Mouse (Mus musculus) liver, embryonic 16.5 days (tissue): Measurements from ENCODE around the gene Scn4a. TPM values are rescaled to one million over a fixed set of nuclear protein-coding genes. Genes with fewer than 3 reads are reported as not detected.

Experiments
- ATAC-seq: fragments of 200-750 bp; cut with Nextera tagmentation; 2 replicates; pipeline ENCODE4 v1.8.0; 2017; ENCODE audit warnings: low read depth, mild to moderate bottlenecking, moderate number of reproducible peaks, moderate library complexity
- H3K27ac ChIP-seq: fragments of 300-500 bp; sonication (generic); 2 replicates; pipeline ENCODE4 v1.5.1; 2014; ENCODE audit warnings: mild to moderate bottlenecking, low read length
- H3K27me3 ChIP-seq: fragments of 300-500 bp; sonication (generic); 2 replicates; pipeline ENCODE4 v1.6.1; 2014; ENCODE audit warnings: low read depth, low read length, mixed read lengths; ENCODE audit not compliant: control insufficient read depth, insufficient read depth
- H3K36me3 ChIP-seq: fragments of 300-500 bp; sonication (generic); 2 replicates; pipeline ENCODE4 v1.6.1; 2014; ENCODE audit warnings: mild to moderate bottlenecking; ENCODE audit not compliant: control insufficient read depth, insufficient read depth
- H3K4me1 ChIP-seq: fragments of 300-500 bp; sonication (generic); 2 replicates; pipeline ENCODE4 v1.6.1; 2014; ENCODE audit warnings: low read depth, low read length, mixed read lengths; ENCODE audit not compliant: control insufficient read depth
- H3K4me2 ChIP-seq: fragments of 300-500 bp; sonication (generic); 2 replicates; pipeline ENCODE4 v1.6.1; 2014; ENCODE audit warnings: low read depth, low read length, mixed read lengths
- H3K4me3 ChIP-seq: fragments of 300-500 bp; sonication (generic); 2 replicates; pipeline ENCODE4 v1.5.1; 2014; ENCODE audit warnings: low read depth, mild to moderate bottlenecking, low read length
- H3K9ac ChIP-seq: fragments of 300-500 bp; sonication (generic); 2 replicates; pipeline ENCODE4 v1.6.1; 2014; ENCODE audit warnings: low read depth, low read length
- H3K9me3 ChIP-seq: fragments of 300-500 bp; sonication (generic); replicated peaks from 2 replicates; pipeline ENCODE4 v1.6.1; 2016; ENCODE audit warnings: low read length; ENCODE audit not compliant: control insufficient read depth
- WGBS: fragments of 180-500 bp; shearing (Covaris S2); extraction: QIAGEN DNeasy Blood & Tissue Kit; methylation state at CpG from one replicate; pipeline ENCODE4 v1.1.7; 2014; ENCODE audit not compliant: insufficient replicate concordance; 5-methylcytosine and 5-hydroxymethylcytosine counted together
- polyA plus RNA-seq: library from polyadenylated mRNA; unstranded; fragments of >200 nt; fragmentation: Nextera tagmentation; extraction: Ambion mirVana; gene quantifications from 2 replicates; pipeline ENCODE4 v1.2.1, GENCODE M21; 2015

The Scn4a gene
- polyA plus RNA-seq, 1 experiment from 2014 or later, result 0.13 TPM

- Histone ChIP-seq H3K4me1 (no peaks in the 10 kb centered on the region), H3K27me3 (no peaks in the 10 kb centered on the region), H3K4me3 (peak within 1 kb of the TSS; percentile 11), H3K9me3 (no peaks in the 10 kb centered on the region), H3K36me3 (no peaks in the 10 kb centered on the region), H3K27ac (no peak within 1 kb of the TSS), H3K9ac (no peak within 1 kb of the TSS), H3K4me2 (no peak within 1 kb of the TSS)
- ATAC-seq, result no peak
- 32% methylated on average over 9 of the region's 9 CpGs for WGBS
These were observed 38.7 kb downstream of the Scn4a start, which contains the start of gene Cd79b for GRCm38 (mm10) chr11:106314333-106314812. TSS of gene Cd79b (minus strand) at chr11:106314762.

- no peaks in the 10 kb centered on the region for H3K36me3 ChIP-seq
- no peak overlapping the region for H3K4me2 ChIP-seq
- no peaks in the 10 kb centered on the region for H3K4me1 ChIP-seq
- H3K9ac ChIP-seq, result no peak overlapping the region
- H3K4me3 ChIP-seq, result peak overlapping the region; percentile 11
- H3K27ac ChIP-seq, result no peak overlapping the region
- no peak for ATAC-seq
- H3K9me3 ChIP-seq, result no peaks in the 10 kb centered on the region
- no peaks in the 10 kb centered on the region for H3K27me3 ChIP-seq
- 38% methylated on average over 5 of the region's 5 CpGs for WGBS
These were observed 39.6 kb downstream of the Scn4a start for GRCm38 (mm10) chr11:106313533-106313932.

- no peaks in the 10 kb centered on the region for H3K9me3 ChIP-seq
- no peak overlapping the region for H3K9ac ChIP-seq
- 51% methylated on average over 5 of the region's 5 CpGs for whole genome bisulfite sequencing
- H3K27me3 ChIP-seq, result no peaks in the 10 kb centered on the region
- H3K36me3 ChIP-seq, result no peaks in the 10 kb centered on the region
- H3K4me1 ChIP-seq, result no peaks in the 10 kb centered on the region
- ATAC-seq, result no peak
- no peak overlapping the region for H3K27ac ChIP-seq
- H3K4me2 ChIP-seq, result no peak overlapping the region
- H3K4me3 ChIP-seq, result no peak overlapping the region
These were observed 43.0 kb downstream of the Scn4a start for GRCm38 (mm10) chr11:106310123-106310522.

GRCm38 (mm10) chr11:106308162-106308561, 44.9 kb downstream of the Scn4a start:
- no peak overlapping the region for H3K4me3 ChIP-seq
- WGBS, result 60% methylated on average over 11 of the region's 11 CpGs
- no peak for ATAC-seq

GRCm38 (mm10) chr11:106307432-106307831, 45.7 kb downstream of the Scn4a start:
- no peaks in the 10 kb centered on the region for H3K36me3 ChIP-seq
- no peak overlapping the region for H3K27ac ChIP-seq
- WGBS, result 56% methylated on average over 5 of the region's 5 CpGs
- H3K9me3 ChIP-seq, result no peaks in the 10 kb centered on the region
- no peaks in the 10 kb centered on the region for H3K27me3 ChIP-seq
- no peaks in the 10 kb centered on the region for H3K4me1 ChIP-seq
- H3K4me2 ChIP-seq, result no peak overlapping the region
- H3K9ac ChIP-seq, result no peak overlapping the region
- ATAC-seq, result no peak
- H3K4me3 ChIP-seq, result no peak overlapping the region

More at GRCm38 (mm10) chr11:106308162-106308561, 44.9 kb downstream of the Scn4a start:
- H3K36me3 ChIP-seq, result no peaks in the 10 kb centered on the region
- H3K4me1 ChIP-seq, result no peaks in the 10 kb centered on the region
- H3K9me3 ChIP-seq, result no peaks in the 10 kb centered on the region
- H3K27me3 ChIP-seq, result no peaks in the 10 kb centered on the region
- peak overlapping the region; percentile 20; the same call in 1 of the 2 replicates for H3K27ac ChIP-seq
- H3K4me2 ChIP-seq, result no peak overlapping the region
- H3K9ac ChIP-seq, result no peak overlapping the region

GRCm38 (mm10) chr11:106306758-106307157, 46.3 kb downstream of the Scn4a start:
- WGBS, result 72% methylated on average over 9 of the region's 9 CpGs
- H3K27ac ChIP-seq, result no peak overlapping the region
- no peak for ATAC-seq
- no peak overlapping the region for H3K4me2 ChIP-seq
- H3K4me3 ChIP-seq, result no peak overlapping the region
- no peaks in the 10 kb centered on the region for H3K27me3 ChIP-seq
- no peaks in the 10 kb centered on the region for H3K4me1 ChIP-seq
- H3K9ac ChIP-seq, result no peak overlapping the region
- no peaks in the 10 kb centered on the region for H3K9me3 ChIP-seq
- H3K36me3 ChIP-seq, result no peaks in the 10 kb centered on the region

- Histone ChIP-seq H3K9me3 (no peaks in the 10 kb centered on the region), H3K27me3 (no peaks in the 10 kb centered on the region), H3K4me2 (no peak overlapping the region), H3K36me3 (no peaks in the 10 kb centered on the region), H3K27ac (no peak overlapping the region), H3K9ac (no peak overlapping the region), H3K4me1 (no peaks in the 10 kb centered on the region), H3K4me3 (no peak overlapping the region)
- no peak for ATAC-seq
- 81% methylated on average over 3 of the region's 3 CpGs for WGBS
These were observed 47.1 kb downstream of the Scn4a start for GRCm38 (mm10) chr11:106306065-106306385.

GRCm38 (mm10) chr11:106305348-106306064, 47.6 kb downstream of the Scn4a start:
- 59% methylated on average over 10 of the region's 10 CpGs for WGBS
- no peak overlapping the region for H3K9ac ChIP-seq
- ATAC-seq, result no peak
- no peaks in the 10 kb centered on the region for H3K27me3 ChIP-seq
- H3K4me1 ChIP-seq, result no peaks in the 10 kb centered on the region
- H3K4me2 ChIP-seq, result no peak overlapping the region
- H3K4me3 ChIP-seq, result no peak overlapping the region
- no peaks in the 10 kb centered on the region for H3K36me3 ChIP-seq
- H3K27ac ChIP-seq, result peak overlapping the region; percentile 4; the same call in 1 of the 2 replicates
- no peaks in the 10 kb centered on the region for H3K9me3 ChIP-seq

- Histone ChIP-seq H3K4me1 (no peaks in the 10 kb centered on the region), H3K9ac (no peak overlapping the region), H3K27me3 (no peaks in the 10 kb centered on the region), H3K36me3 (no peaks in the 10 kb centered on the region), H3K9me3 (no peaks in the 10 kb centered on the region), H3K4me2 (no peak overlapping the region), H3K27ac (no peak overlapping the region), H3K4me3 (no peak overlapping the region)
- WGBS, result 11% methylated on average over 2 of the region's 2 CpGs
- 0 out of 2 replicates have a peak, but pooled peaks have one; percentile 27 for ATAC-seq
These were observed 50.5 kb downstream of the Scn4a start for GRCm38 (mm10) chr11:106302634-106303033.
